Mouse (Mus musculus) bone marrow macrophage, adult 2 months (primary cell): ENCODE data around the gene Ksr1. TPM values are rescaled to one million over a fixed set of nuclear protein-coding genes. Genes with fewer than 3 reads are reported as not detected.

Experiments
- H3K27ac ChIP-seq: 2 replicates; pipeline ENCODE4 v1.5.1; 2012; ENCODE audit warnings: low read depth, low read length; ENCODE audit not compliant: insufficient read depth
- H3K4me1 ChIP-seq: 2 replicates; pipeline ENCODE4 v1.6.1; 2012; ENCODE audit warnings: low read length; ENCODE audit not compliant: control insufficient read depth, insufficient read depth
- H3K4me3 ChIP-seq: 2 replicates; pipeline ENCODE4 v1.5.1; 2012; ENCODE audit warnings: mild to moderate bottlenecking, low read length, moderate library complexity; ENCODE audit not compliant: insufficient read depth
- CTCF ChIP-seq: IDR thresholded peaks from 2 replicates; pipeline ENCODE4 v1.5.1; 2012; ENCODE audit warnings: low read depth, mild to moderate bottlenecking, low read length, moderate library complexity
- POLR2A ChIP-seq: IDR thresholded peaks from 2 replicates; pipeline ENCODE4 v1.6.1; 2012; ENCODE audit warnings: mild to moderate bottlenecking, low read depth, low read length, borderline replicate concordance
- polyA plus RNA-seq: library from polyadenylated mRNA; stranded (reverse); fragments of >200 nt; gene quantifications from 2 replicates; pipeline ENCODE4 v1.2.4, GENCODE M21; 2012; ENCODE audit not compliant: missing spikeins, insufficient read depth, insufficient read length

The Ksr1 gene
- polyA plus RNA-seq, 1 experiment = 6.0 TPM

DNA sequence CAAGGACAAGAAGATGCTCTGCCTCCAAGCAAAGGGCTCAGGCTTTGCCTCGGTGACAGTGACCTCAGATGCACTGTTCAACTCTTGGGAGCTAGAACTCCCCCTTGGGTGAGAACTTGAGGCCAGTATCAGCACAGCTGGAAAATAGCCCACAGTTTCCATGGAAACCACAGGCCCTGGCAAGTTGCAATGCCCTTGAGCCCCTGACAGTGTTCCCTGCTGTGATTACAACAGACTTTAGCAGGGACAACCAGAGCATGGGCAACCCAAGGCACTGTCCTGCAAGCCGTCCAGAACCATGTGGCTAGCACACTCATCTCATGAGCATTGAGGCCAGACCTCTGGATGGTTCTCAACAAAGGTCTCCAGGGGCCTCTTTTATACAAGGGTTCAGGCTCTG lies 106.7 kb downstream of the Ksr1 start:
- no peak overlapping the region for H3K4me3 ChIP-seq
- no peak for TF ChIP-seq CTCF
- no peak for TF ChIP-seq POLR2A
- H3K27ac ChIP-seq = no peak overlapping the region
- H3K4me1 ChIP-seq = no peaks in the 10 kb centered on the region

GRCm38 (mm10) chr11:79037555-79037954 lies 108.7 kb downstream of the Ksr1 start:
- no peak overlapping the region for H3K27ac ChIP-seq
- no peak overlapping the region for H3K4me3 ChIP-seq
- H3K4me1 ChIP-seq = no peaks in the 10 kb centered on the region
- no peak for TF ChIP-seq CTCF
- TF ChIP-seq POLR2A = no peak

DNA sequence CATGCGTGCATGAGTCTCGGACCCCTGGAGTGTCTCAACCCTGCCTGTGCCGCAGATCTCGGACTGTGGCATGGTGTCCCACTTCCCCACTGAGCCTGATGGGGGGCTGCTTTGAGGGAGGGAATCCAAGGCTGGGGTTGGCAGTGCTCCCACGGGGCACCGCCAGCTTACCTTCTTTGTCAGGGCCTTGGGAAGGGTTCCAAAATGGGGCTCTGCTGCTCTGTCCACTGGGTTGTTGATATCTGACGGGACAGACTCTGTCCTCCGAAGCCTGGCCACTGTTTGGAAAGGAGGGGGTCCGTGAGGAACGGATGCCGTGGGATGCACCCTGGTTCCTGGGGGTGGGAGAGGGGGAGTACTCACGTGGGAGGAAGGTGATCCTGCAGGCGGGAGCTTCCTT lies 109.9 kb downstream of the Ksr1 start:
- no peak for TF ChIP-seq POLR2A
- TF ChIP-seq CTCF = no peak
- Histone ChIP-seq H3K4me3 (no peak overlapping the region), H3K4me1 (no peaks in the 10 kb centered on the region), H3K27ac (no peak overlapping the region)

- TF ChIP-seq CTCF (no peak), POLR2A (no peak)
- no peak overlapping the region for H3K27ac ChIP-seq
- H3K4me1 ChIP-seq = no peaks in the 10 kb centered on the region
- no peak overlapping the region for H3K4me3 ChIP-seq
Measured at GRCm38 (mm10) chr11:79033636-79034035, 112.6 kb downstream of the Ksr1 start.

DNA sequence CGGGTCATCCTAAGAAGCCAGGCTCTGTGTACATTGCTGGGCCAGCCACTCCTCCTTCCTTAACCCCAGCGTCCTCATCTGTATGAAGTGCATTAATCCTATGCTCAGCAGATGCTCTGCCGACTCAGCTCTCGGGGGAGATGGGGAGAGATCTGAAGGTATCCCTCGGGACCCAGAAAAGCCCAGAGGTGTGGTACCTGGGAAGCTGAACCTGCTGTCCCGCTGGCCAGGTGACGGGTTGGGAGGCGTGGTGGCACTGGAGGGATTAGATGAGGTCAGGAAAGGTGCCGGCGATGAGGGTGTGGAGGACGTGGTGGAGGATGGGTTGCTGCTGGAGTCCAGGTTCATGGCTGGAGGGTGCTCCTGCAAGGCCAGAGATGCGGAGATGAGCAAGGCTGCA lies 113.2 kb downstream of the Ksr1 start:
- Histone ChIP-seq H3K27ac (no peak overlapping the region), H3K4me3 (no peak overlapping the region), H3K4me1 (no peaks in the 10 kb centered on the region)
- TF ChIP-seq POLR2A (no peak), CTCF (no peak)

DNA sequence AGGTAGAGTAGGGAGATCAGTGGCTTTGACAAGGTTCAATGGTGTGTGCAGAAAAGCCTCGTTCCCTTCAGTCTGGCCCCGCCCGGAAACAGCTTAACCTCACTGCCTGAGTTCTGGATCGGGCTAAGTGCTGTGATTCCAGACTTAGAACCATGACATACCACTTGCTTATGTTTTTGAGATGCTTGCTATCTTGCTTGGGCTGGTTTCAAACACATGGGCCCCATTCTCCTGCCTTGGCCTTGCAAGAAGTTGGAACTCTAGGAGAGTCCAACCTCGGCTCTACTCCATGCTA lies 114.8 kb downstream of the Ksr1 start:
- TF ChIP-seq POLR2A = no peak
- TF ChIP-seq CTCF = no peak
- Histone ChIP-seq H3K4me1 (no peaks in the 10 kb centered on the region), H3K27ac (no peak overlapping the region), H3K4me3 (no peak overlapping the region)

DNA sequence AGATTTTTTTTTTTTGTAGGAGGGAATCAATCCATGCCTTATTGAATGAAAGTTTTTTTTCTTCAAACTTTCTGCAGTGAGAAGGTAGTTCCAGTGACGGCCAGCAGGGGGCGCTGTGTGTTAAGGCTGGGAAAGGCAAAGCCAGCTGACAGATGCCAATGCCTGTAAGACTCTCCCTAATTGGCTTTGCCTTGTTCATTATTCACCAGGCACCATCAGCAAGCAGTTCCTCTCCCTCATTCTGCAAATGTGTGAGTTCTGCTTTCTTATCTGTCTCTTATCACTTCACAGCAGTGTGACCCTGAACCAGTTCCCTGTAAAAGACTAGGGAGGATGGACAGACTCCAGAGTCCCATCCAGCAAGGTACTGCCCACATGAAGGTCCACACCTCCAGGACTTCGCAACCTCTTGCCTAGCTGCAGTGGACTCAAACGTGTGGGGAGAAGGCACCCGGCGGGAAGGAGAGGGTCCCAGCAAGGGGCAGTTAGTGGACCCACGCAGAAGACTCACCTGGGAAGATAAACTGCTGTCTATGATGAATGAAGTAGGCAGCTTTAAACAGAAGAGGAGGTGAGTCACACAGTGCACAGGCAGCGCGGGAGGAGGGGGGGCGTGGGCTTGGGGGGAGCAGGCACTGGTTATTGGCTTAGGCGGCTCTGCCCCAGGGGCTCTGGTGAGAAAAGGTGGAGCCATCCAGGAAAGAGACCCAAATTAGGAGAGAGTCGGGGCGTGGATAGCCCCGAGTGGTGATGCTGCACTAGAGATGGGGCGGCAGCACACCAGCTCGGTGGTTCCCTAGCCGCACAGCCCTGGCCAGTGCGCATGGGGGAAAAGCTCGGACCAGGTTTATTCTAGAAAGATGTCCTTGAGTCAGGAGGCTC lies 115.4 kb downstream of the Ksr1 start:
- H3K4me1 ChIP-seq = no peaks in the 10 kb centered on the region
- H3K4me3 ChIP-seq = no peak overlapping the region
- no peak for TF ChIP-seq POLR2A
- peak; percentile 96 for TF ChIP-seq CTCF
- no peak overlapping the region for H3K27ac ChIP-seq

- H3K27ac ChIP-seq = no peak overlapping the region
- peaks cover 14% of the 10 kb centered on the region for H3K4me1 ChIP-seq
- no peak for TF ChIP-seq POLR2A
- TF ChIP-seq CTCF = no peak
- H3K4me3 ChIP-seq = peak overlapping the region; percentile 14; the same call in 1 of the 2 replicates
Measured at GRCm38 (mm10) chr11:79023751-79024150, 122.5 kb downstream of the Ksr1 start.

- TF ChIP-seq POLR2A = no peak
- TF ChIP-seq CTCF = no peak
- H3K27ac ChIP-seq = peak overlapping the region; percentile 6; the same call in 1 of the 2 replicates
- peaks cover 14% of the 10 kb centered on the region for H3K4me1 ChIP-seq
- H3K4me3 ChIP-seq = peak overlapping the region; percentile 20
Measured at GRCm38 (mm10) chr11:79023342-79023741, 122.9 kb downstream of the Ksr1 start.

GRCm38 (mm10) chr11:79022836-79023235 lies 123.4 kb downstream of the Ksr1 start:
- H3K4me3 ChIP-seq = peak overlapping the region; percentile 20; the same call in 1 of the 2 replicates
- peaks cover 14% of the 10 kb centered on the region for H3K4me1 ChIP-seq

More at GRCm38 (mm10) chr11:79022836-79023235, 123.4 kb downstream of the Ksr1 start:
- H3K27ac ChIP-seq = no peak overlapping the region
- TF ChIP-seq POLR2A (no peak), CTCF (no peak)
